Mouse (Mus musculus): Measurements from ENCODE around the gene Rapgefl1. TPM values are rescaled to one million over a fixed set of nuclear protein-coding genes. Genes with fewer than 3 reads are reported as not detected.

Rapgefl1 gene
- total RNA-seq, 2 experiments from 2014 or later, result not detected

Other genes starting within 250 kb of the Rapgefl1 start
- 5.9 and 7.3 TPM in 2 replicates for gene Ormdl3, start 249.4 kb upstream of the Rapgefl1 start, total RNA-seq (2014; fragmentation: Nextera tagmentation)
- 7.7 and 8.6 TPM in 2 replicates for gene Ormdl3, start 249.4 kb upstream of the Rapgefl1 start, total RNA-seq (2017)
- gene Lrrc3c, start 238.5 kb upstream of the Rapgefl1 start, total RNA-seq (2014; fragmentation: Nextera tagmentation), result not detected in 2 replicates
- not detected in 2 replicates for gene Lrrc3c, start 238.5 kb upstream of the Rapgefl1 start, total RNA-seq (2017)
- gene Gm12355, start 211.1 kb upstream of the Rapgefl1 start, total RNA-seq (2014; fragmentation: Nextera tagmentation), result 1.6 and 1.8 TPM in 2 replicates
- 4.8 and 9.5 TPM in 2 replicates for gene Gm12355, start 211.1 kb upstream of the Rapgefl1 start, total RNA-seq (2017)
- not detected in 2 replicates for gene Gsdma3, start 210.4 kb upstream of the Rapgefl1 start, total RNA-seq (2014; fragmentation: Nextera tagmentation)
- not detected in 2 replicates for gene Gsdma3, start 210.4 kb upstream of the Rapgefl1 start, total RNA-seq (2017)
- not detected in 2 replicates for gene Gsdma2, start 190.0 kb upstream of the Rapgefl1 start, total RNA-seq (2014; fragmentation: Nextera tagmentation)
- not detected in 2 replicates for gene Gsdma2, start 190.0 kb upstream of the Rapgefl1 start, total RNA-seq (2017)
- not detected in 2 replicates for gene Gsdma, start 172.4 kb upstream of the Rapgefl1 start, total RNA-seq (2014; fragmentation: Nextera tagmentation)
- not detected in 2 replicates for gene Gsdma, start 172.4 kb upstream of the Rapgefl1 start, total RNA-seq (2017)
- 77.3 and 81.3 TPM in 2 replicates for gene Psmd3, start 154.2 kb upstream of the Rapgefl1 start, total RNA-seq (2014; fragmentation: Nextera tagmentation)
- 67.4 and 90.0 TPM in 2 replicates for gene Psmd3, start 154.2 kb upstream of the Rapgefl1 start, total RNA-seq (2017)
- gene Csf3, start 135.5 kb upstream of the Rapgefl1 start, total RNA-seq (2014; fragmentation: Nextera tagmentation), result not detected in 2 replicates
- not detected in 2 replicates for gene Csf3, start 135.5 kb upstream of the Rapgefl1 start, total RNA-seq (2017)
- 57.3 and 68.2 TPM in 2 replicates for gene Med24, start 107.3 kb upstream of the Rapgefl1 start, total RNA-seq (2014; fragmentation: Nextera tagmentation)
- 37.6 and 42.6 TPM in 2 replicates for gene Med24, start 107.3 kb upstream of the Rapgefl1 start, total RNA-seq (2017)
- 39.3 and 39.5 TPM in 2 replicates for gene Thra, start 96.1 kb upstream of the Rapgefl1 start, total RNA-seq (2014; fragmentation: Nextera tagmentation)
- gene Thra, start 96.1 kb upstream of the Rapgefl1 start, total RNA-seq (2017), result 23.0 and 24.2 TPM in 2 replicates
- 2.3 and 2.8 TPM in 2 replicates for gene Nr1d1, start 61.5 kb upstream of the Rapgefl1 start, total RNA-seq (2014; fragmentation: Nextera tagmentation)
- gene Nr1d1, start 61.5 kb upstream of the Rapgefl1 start, total RNA-seq (2017), result 1.2 TPM in 1 of 2 replicates, not detected in the other
- gene Msl1, start 41.3 kb upstream of the Rapgefl1 start, total RNA-seq (2014; fragmentation: Nextera tagmentation), result 72.7 and 75.0 TPM in 2 replicates
- 59.8 and 70.1 TPM in 2 replicates for gene Msl1, start 41.3 kb upstream of the Rapgefl1 start, total RNA-seq (2017)
- 46.1 and 46.7 TPM in 2 replicates for gene Casc3, start 31.9 kb upstream of the Rapgefl1 start, total RNA-seq (2014; fragmentation: Nextera tagmentation)
- 13.6 and 31.8 TPM in 2 replicates for gene Casc3, start 31.9 kb upstream of the Rapgefl1 start, total RNA-seq (2017)
- gene Wipf2, start 26.9 kb downstream of the Rapgefl1 start, total RNA-seq (2014; fragmentation: Nextera tagmentation), result 8.6 and 11.4 TPM in 2 replicates
- gene Wipf2, start 26.9 kb downstream of the Rapgefl1 start, total RNA-seq (2017), result 2.7 and 2.8 TPM in 2 replicates
- 47.8 and 58.8 TPM in 2 replicates for gene Cdc6, start 71.0 kb downstream of the Rapgefl1 start, total RNA-seq (2014; fragmentation: Nextera tagmentation)
- 30.3 and 43.5 TPM in 2 replicates for gene Cdc6, start 71.0 kb downstream of the Rapgefl1 start, total RNA-seq (2017)
- gene Rara, start 91.0 kb downstream of the Rapgefl1 start, total RNA-seq (2014; fragmentation: Nextera tagmentation), result 3.8 and 8.8 TPM in 2 replicates
- gene Rara, start 91.0 kb downstream of the Rapgefl1 start, total RNA-seq (2017), result 1.9 and 3.1 TPM in 2 replicates
- not detected in 2 replicates for gene Gjd3, start 146.2 kb downstream of the Rapgefl1 start, total RNA-seq (2014; fragmentation: Nextera tagmentation)
- 1.8 TPM in 1 of 2 replicates, not detected in the other for gene Gjd3, start 146.2 kb downstream of the Rapgefl1 start, total RNA-seq (2017)
- 216 and 220 TPM in 2 replicates for gene Top2a, start 187.4 kb downstream of the Rapgefl1 start, total RNA-seq (2014; fragmentation: Nextera tagmentation)
- gene Top2a, start 187.4 kb downstream of the Rapgefl1 start, total RNA-seq (2017), result 674 and 681 TPM in 2 replicates
- gene Igfbp4, start 204.5 kb downstream of the Rapgefl1 start, total RNA-seq (2014; fragmentation: Nextera tagmentation), result 236 and 288 TPM in 2 replicates
- 279 and 410 TPM in 2 replicates for gene Igfbp4, start 204.5 kb downstream of the Rapgefl1 start, total RNA-seq (2017)

Data from granulocyte monocyte progenitor cell, adult 5-6 weeks (primary cell).